Mouse (Mus musculus) adrenal gland, adult 18-20 months (tissue): Measurements from ENCODE around the gene Napsa. TPM values are rescaled to one million over a fixed set of nuclear protein-coding genes. Genes with fewer than 3 reads are reported as not detected.
A peak's percentile ranks its signal among the peaks of the same experiment; 100 is the strongest.

Experiments used
- DNase-seq, 2 experiments: peaks; one replicate each; pipeline ENCODE4 v3.0.0; 2021 to 2022; ENCODE audit warnings: low spot score in 2 of 2
- total RNA-seq, 2 experiments: library from RNA; stranded (reverse); gene quantifications; 1 replicate in 1 of 2; 2 replicates in 1 of 2; pipeline ENCODE4 v1.2.3; 2021

The Napsa gene
- total RNA-seq, 2 experiments from 2014 or later = 1.3 to 1.6 TPM

GRCm38 (mm10) chr7:44538756-44539624 is 33.2 kb upstream of the Napsa start:
- DNase-seq = no peak

- DNase-seq = no peak
Observed at GRCm38 (mm10) chr7:44542555-44542954, 29.6 kb upstream of the Napsa start.

GRCm38 (mm10) chr7:44543071-44543470 is 29.1 kb upstream of the Napsa start:
- no peak for DNase-seq

GRCm38 (mm10) chr7:44546274-44546673 is 25.9 kb upstream of the Napsa start:
- DNase-seq = no peak

- no peak for DNase-seq
Observed at GRCm38 (mm10) chr7:44547041-44547440, 25.1 kb upstream of the Napsa start.

- no peak for DNase-seq
Observed at GRCm38 (mm10) chr7:44547725-44548124, 24.5 kb upstream of the Napsa start.

GRCm38 (mm10) chr7:44548497-44549087 is 23.6 kb upstream of the Napsa start, which contains the start of gene Pold1:
Pold1 (minus strand) TSS chr7:44548849.
- peak; percentile 99 for DNase-seq

GRCm38 (mm10) chr7:44549621-44550408 is 22.4 kb upstream of the Napsa start:
- no peak for DNase-seq

- no peak for DNase-seq
Observed at GRCm38 (mm10) chr7:44550409-44550678, 21.8 kb upstream of the Napsa start.

GRCm38 (mm10) chr7:44551301-44551700 is 20.9 kb upstream of the Napsa start:
- DNase-seq = no peak

GRCm38 (mm10) chr7:44551731-44552130 is 20.4 kb upstream of the Napsa start:
- no peak for DNase-seq

GRCm38 (mm10) chr7:44552141-44552908 is 19.9 kb upstream of the Napsa start:
- DNase-seq = no peak

- peak; percentile 71 to 81 for DNase-seq
Observed at GRCm38 (mm10) chr7:44553196-44553764, 18.9 kb upstream of the Napsa start.

- DNase-seq = peak; percentile 91 to 95
Observed at GRCm38 (mm10) chr7:44553826-44554225, 18.4 kb upstream of the Napsa start, which contains the start of gene Nr1h2. Nr1h2 (minus strand) TSS chr7:44553951.

GRCm38 (mm10) chr7:44557629-44558028 is 14.6 kb upstream of the Napsa start:
- DNase-seq = no peak

- DNase-seq = peak; percentile 66 to 76
Observed at GRCm38 (mm10) chr7:44560435-44561400, 11.5 kb upstream of the Napsa start.

GRCm38 (mm10) chr7:44563284-44563683 is 8.9 kb upstream of the Napsa start:
- DNase-seq = no peak

GRCm38 (mm10) chr7:44564486-44564885 is 7.7 kb upstream of the Napsa start:
- no peak for DNase-seq

- DNase-seq = no peak
Observed at GRCm38 (mm10) chr7:44565414-44565813, 6.8 kb upstream of the Napsa start.
